Mouse (Mus musculus) limb, embryonic 10.5 days (tissue): ENCODE measurements around the gene Gabbr2. TPM values are rescaled to one million over a fixed set of nuclear protein-coding genes. Genes with fewer than 3 reads are reported as not detected.

ENCODE experiments used
- DNase-seq: peaks from one replicate; pipeline ENCODE4 v3.0.0-alpha.2; 2017; ENCODE audit warnings: low spot score
- H3K27ac ChIP-seq: fragments of 300-500 bp; sonication (generic); 2 replicates; pipeline ENCODE4 v1.5.1; 2016; ENCODE audit warnings: mild to moderate bottlenecking
- H3K27me3 ChIP-seq: fragments of 300-500 bp; sonication (generic); 2 replicates; pipeline ENCODE4 v1.6.1; 2016; ENCODE audit warnings: low read depth, mild to moderate bottlenecking; ENCODE audit not compliant: poor library complexity, severe bottlenecking
- H3K36me3 ChIP-seq: fragments of 300-500 bp; sonication (generic); 2 replicates; pipeline ENCODE4 v1.6.1; 2016; ENCODE audit warnings: mild to moderate bottlenecking, moderate library complexity
- H3K4me1 ChIP-seq: fragments of 300-500 bp; sonication (generic); 2 replicates; pipeline ENCODE4 v1.6.1; 2016
- H3K4me3 ChIP-seq: fragments of 300-500 bp; sonication (generic); 2 replicates; pipeline ENCODE4 v1.5.1; 2016; ENCODE audit warnings: mild to moderate bottlenecking, moderate library complexity
- H3K9me3 ChIP-seq: fragments of 300-500 bp; sonication (generic); replicated peaks from 2 replicates; pipeline ENCODE4 v1.6.1; 2016; ENCODE audit warnings: mild to moderate bottlenecking
- WGBS: fragments of 180-500 bp; shearing (Covaris S2); methylation state at CpG from one replicate; pipeline ENCODE4 v1.1.7; 2016; 5-methylcytosine and 5-hydroxymethylcytosine counted together
- polyA plus RNA-seq: library from polyadenylated mRNA; unstranded; fragments of >200 nt; fragmentation: Nextera tagmentation; extraction: Ambion mirVana; gene quantifications from 2 replicates; pipeline ENCODE4 v1.2.1, GENCODE M21; 2016

The Gabbr2 gene
- polyA plus RNA-seq, 1 experiment from 2014 or later = 0.10 TPM

GRCm38 (mm10) chr4:47010400-47011231 is 18.9 kb upstream of the Gabbr2 start:
- Histone ChIP-seq H3K4me3 (no peak overlapping the region), H3K9me3 (no peaks in the 10 kb centered on the region), H3K27me3 (peaks cover 11% of the 10 kb centered on the region; the same call in 1 of the 2 replicates), H3K27ac (no peak overlapping the region), H3K4me1 (peaks cover 20% of the 10 kb centered on the region), H3K36me3 (no peaks in the 10 kb centered on the region)
- no peak for DNase-seq
- 60% methylated on average over 12 of the region's 12 CpGs for WGBS

- H3K4me1 ChIP-seq = no peaks in the 10 kb centered on the region
- no peaks in the 10 kb centered on the region for H3K36me3 ChIP-seq
- no peak overlapping the region for H3K4me3 ChIP-seq
- DNase-seq = no peak
- no peak overlapping the region for H3K27ac ChIP-seq
- 72% methylated on average over 8 of the region's 8 CpGs for WGBS
- H3K9me3 ChIP-seq = no peaks in the 10 kb centered on the region
- peaks cover 8% of the 10 kb centered on the region for H3K27me3 ChIP-seq
Measured at GRCm38 (mm10) chr4:47000626-47001395, 9.1 kb upstream of the Gabbr2 start.

- peaks cover 27% of the 10 kb centered on the region for H3K27me3 ChIP-seq
- no peak overlapping the region for H3K4me3 ChIP-seq
- DNase-seq = no peak
- no peaks in the 10 kb centered on the region for H3K4me1 ChIP-seq
- H3K27ac ChIP-seq = no peak overlapping the region
- no peaks in the 10 kb centered on the region for H3K36me3 ChIP-seq
- H3K9me3 ChIP-seq = no peaks in the 10 kb centered on the region
- 84% methylated on average over 2 of the region's 2 CpGs for WGBS
Measured at GRCm38 (mm10) chr4:46997969-46998368, 6.3 kb upstream of the Gabbr2 start.

GRCm38 (mm10) chr4:46992827-46993473 is 1.3 kb upstream of the Gabbr2 start:
- 9% methylated on average over 8 of the region's 8 CpGs for WGBS
- no peaks in the 10 kb centered on the region for H3K9me3 ChIP-seq
- no peaks in the 10 kb centered on the region for H3K36me3 ChIP-seq
- peak; percentile 84 for DNase-seq
- H3K4me3 ChIP-seq = no peak overlapping the region
- peaks cover 17% of the 10 kb centered on the region for H3K4me1 ChIP-seq
- H3K27ac ChIP-seq = no peak overlapping the region
- H3K27me3 ChIP-seq = peaks cover 73% of the 10 kb centered on the region

- no peak overlapping the region for H3K27ac ChIP-seq
- peaks cover 75% of the 10 kb centered on the region for H3K27me3 ChIP-seq
- no peak for DNase-seq
- H3K4me1 ChIP-seq = peaks cover 17% of the 10 kb centered on the region
- WGBS = under 1% methylated on average over 31 of the region's 31 CpGs
- H3K9me3 ChIP-seq = no peaks in the 10 kb centered on the region
- H3K36me3 ChIP-seq = no peaks in the 10 kb centered on the region
- peak overlapping the region; percentile 58 for H3K4me3 ChIP-seq
Measured at GRCm38 (mm10) chr4:46991959-46992316, 265 bp upstream of the Gabbr2 start.

GRCm38 (mm10) chr4:46990281-46991015 is 1.2 kb downstream of the Gabbr2 start:
- 6% methylated on average over 29 of the region's 29 CpGs for WGBS
- no peaks in the 10 kb centered on the region for H3K36me3 ChIP-seq

GRCm38 (mm10) chr4:46989842-46990241 is 1.8 kb downstream of the Gabbr2 start:
- WGBS = 1% methylated on average over 17 of the region's 17 CpGs
- Histone ChIP-seq H3K36me3 (no peaks in the 10 kb centered on the region), H3K4me1 (peaks cover 17% of the 10 kb centered on the region), H3K4me3 (no peak overlapping the region), H3K9me3 (no peaks in the 10 kb centered on the region), H3K27me3 (peaks cover 78% of the 10 kb centered on the region), H3K27ac (no peak overlapping the region)
- DNase-seq = peak; percentile 56

More at GRCm38 (mm10) chr4:46990281-46991015, 1.2 kb downstream of the Gabbr2 start:
- H3K27me3 ChIP-seq = peaks cover 78% of the 10 kb centered on the region
- peak; percentile 58 for DNase-seq
- peak overlapping the region; percentile 58; the same call in 1 of the 2 replicates for H3K4me3 ChIP-seq
- peaks cover 17% of the 10 kb centered on the region for H3K4me1 ChIP-seq
- H3K9me3 ChIP-seq = no peaks in the 10 kb centered on the region
- no peak overlapping the region for H3K27ac ChIP-seq

- Histone ChIP-seq H3K27me3 (peaks cover 68% of the 10 kb centered on the region), H3K4me1 (peaks cover 17% of the 10 kb centered on the region), H3K9me3 (no peaks in the 10 kb centered on the region), H3K36me3 (no peaks in the 10 kb centered on the region), H3K27ac (no peak overlapping the region), H3K4me3 (no peak overlapping the region)
- no peak for DNase-seq
- 79% methylated on average over 4 of the region's 4 CpGs for WGBS
Measured at GRCm38 (mm10) chr4:46988824-46989223, 2.8 kb downstream of the Gabbr2 start.

- Histone ChIP-seq H3K4me3 (no peak overlapping the region), H3K27me3 (peaks cover 62% of the 10 kb centered on the region)
- WGBS = 60% methylated on average over 3 of the region's 3 CpGs
Measured at GRCm38 (mm10) chr4:46988257-46988656, 3.4 kb downstream of the Gabbr2 start.

GRCm38 (mm10) chr4:46987809-46988208 is 3.9 kb downstream of the Gabbr2 start:
- peaks cover 17% of the 10 kb centered on the region for H3K4me1 ChIP-seq
- H3K4me3 ChIP-seq = no peak overlapping the region
- no peaks in the 10 kb centered on the region for H3K36me3 ChIP-seq
- H3K9me3 ChIP-seq = no peaks in the 10 kb centered on the region
- no peak for DNase-seq
- H3K27ac ChIP-seq = no peak overlapping the region
- 90% methylated on average over 6 of the region's 6 CpGs for WGBS
- H3K27me3 ChIP-seq = peaks cover 58% of the 10 kb centered on the region

More at GRCm38 (mm10) chr4:46988257-46988656, 3.4 kb downstream of the Gabbr2 start:
- no peak for DNase-seq
- Histone ChIP-seq H3K27ac (no peak overlapping the region), H3K36me3 (no peaks in the 10 kb centered on the region), H3K9me3 (no peaks in the 10 kb centered on the region), H3K4me1 (peaks cover 17% of the 10 kb centered on the region)

- no peaks in the 10 kb centered on the region for H3K9me3 ChIP-seq
- H3K4me1 ChIP-seq = peaks cover 7% of the 10 kb centered on the region
- H3K36me3 ChIP-seq = no peaks in the 10 kb centered on the region
- no peak overlapping the region for H3K4me3 ChIP-seq
- no peak overlapping the region for H3K27ac ChIP-seq
- peaks cover 40% of the 10 kb centered on the region for H3K27me3 ChIP-seq
- DNase-seq = no peak
Measured at GRCm38 (mm10) chr4:46986054-46986453, 5.6 kb downstream of the Gabbr2 start.

GRCm38 (mm10) chr4:46982912-46983311 is 8.8 kb downstream of the Gabbr2 start:
- DNase-seq = no peak

More at GRCm38 (mm10) chr4:46982912-46983311, 8.8 kb downstream of the Gabbr2 start:
- no peak overlapping the region for H3K27ac ChIP-seq
- H3K4me1 ChIP-seq = no peaks in the 10 kb centered on the region
- WGBS = 69% methylated on average over 5 of the region's 5 CpGs
- H3K9me3 ChIP-seq = no peaks in the 10 kb centered on the region
- H3K4me3 ChIP-seq = no peak overlapping the region
- peaks cover 9% of the 10 kb centered on the region; the same call in 1 of the 2 replicates for H3K27me3 ChIP-seq
- no peaks in the 10 kb centered on the region for H3K36me3 ChIP-seq
